Mouse (Mus musculus) liver, embryonic 16.5 days (tissue): ENCODE results near the gene Sec22b. TPM values are rescaled to one million over a fixed set of nuclear protein-coding genes. Genes with fewer than 3 reads are reported as not detected.

Experiments used
- ATAC-seq: fragments of 200-750 bp; cut with Nextera tagmentation; 2 replicates; pipeline ENCODE4 v1.8.0; 2017; ENCODE audit warnings: low read depth, mild to moderate bottlenecking, moderate number of reproducible peaks, moderate library complexity
- H3K27ac ChIP-seq: fragments of 300-500 bp; sonication (generic); 2 replicates; pipeline ENCODE4 v1.5.1; 2014; ENCODE audit warnings: mild to moderate bottlenecking, low read length
- H3K27me3 ChIP-seq: fragments of 300-500 bp; sonication (generic); 2 replicates; pipeline ENCODE4 v1.6.1; 2014; ENCODE audit warnings: low read depth, low read length, mixed read lengths; ENCODE audit not compliant: control insufficient read depth, insufficient read depth
- H3K36me3 ChIP-seq: fragments of 300-500 bp; sonication (generic); 2 replicates; pipeline ENCODE4 v1.6.1; 2014; ENCODE audit warnings: mild to moderate bottlenecking; ENCODE audit not compliant: control insufficient read depth, insufficient read depth
- H3K4me1 ChIP-seq: fragments of 300-500 bp; sonication (generic); 2 replicates; pipeline ENCODE4 v1.6.1; 2014; ENCODE audit warnings: low read depth, low read length, mixed read lengths; ENCODE audit not compliant: control insufficient read depth
- H3K4me2 ChIP-seq: fragments of 300-500 bp; sonication (generic); 2 replicates; pipeline ENCODE4 v1.6.1; 2014; ENCODE audit warnings: low read depth, low read length, mixed read lengths
- H3K4me3 ChIP-seq: fragments of 300-500 bp; sonication (generic); 2 replicates; pipeline ENCODE4 v1.5.1; 2014; ENCODE audit warnings: low read depth, mild to moderate bottlenecking, low read length
- H3K9ac ChIP-seq: fragments of 300-500 bp; sonication (generic); 2 replicates; pipeline ENCODE4 v1.6.1; 2014; ENCODE audit warnings: low read depth, low read length
- H3K9me3 ChIP-seq: fragments of 300-500 bp; sonication (generic); replicated peaks from 2 replicates; pipeline ENCODE4 v1.6.1; 2016; ENCODE audit warnings: low read length; ENCODE audit not compliant: control insufficient read depth
- whole genome bisulfite sequencing: fragments of 180-500 bp; shearing (Covaris S2); extraction: QIAGEN DNeasy Blood & Tissue Kit; methylation state at CpG from one replicate; pipeline ENCODE4 v1.1.7; 2014; ENCODE audit not compliant: insufficient replicate concordance; 5-methylcytosine and 5-hydroxymethylcytosine counted together
- polyA plus RNA-seq: library from polyadenylated mRNA; unstranded; fragments of >200 nt; fragmentation: Nextera tagmentation; extraction: Ambion mirVana; gene quantifications from 2 replicates; pipeline ENCODE4 v1.2.1, GENCODE M21; 2015

The Sec22b gene
- polyA plus RNA-seq, 1 experiment from 2014 or later, result 54.8 TPM

GRCm38 (mm10) chr3:97960783-97961594 lies 60.0 kb downstream of the Sec22b start:
- H3K9ac ChIP-seq, result no peak overlapping the region
- H3K9me3 ChIP-seq, result no peaks in the 10 kb centered on the region
- H3K27me3 ChIP-seq, result no peaks in the 10 kb centered on the region
- no peaks in the 10 kb centered on the region; the same call in 1 of the 2 replicates for H3K4me1 ChIP-seq
- H3K36me3 ChIP-seq, result no peaks in the 10 kb centered on the region
- 48% methylated on average over 14 of the region's 14 CpGs for WGBS
- no peak overlapping the region for H3K4me3 ChIP-seq
- H3K4me2 ChIP-seq, result no peak overlapping the region
- no peak overlapping the region for H3K27ac ChIP-seq
- ATAC-seq, result no peak

GRCm38 (mm10) chr3:97961962-97962361 lies 61.0 kb downstream of the Sec22b start:
- no peak overlapping the region for H3K4me2 ChIP-seq
- no peak overlapping the region for H3K4me3 ChIP-seq
- H3K27ac ChIP-seq, result no peak overlapping the region
- WGBS, result 74% methylated on average over 6 of the region's 6 CpGs
- no peak overlapping the region for H3K9ac ChIP-seq
- no peaks in the 10 kb centered on the region for H3K9me3 ChIP-seq
- H3K4me1 ChIP-seq, result no peaks in the 10 kb centered on the region; the same call in 1 of the 2 replicates
- ATAC-seq, result no peak
- no peaks in the 10 kb centered on the region for H3K27me3 ChIP-seq
- no peaks in the 10 kb centered on the region for H3K36me3 ChIP-seq

GRCm38 (mm10) chr3:97964878-97965353 lies 63.9 kb downstream of the Sec22b start:
- H3K36me3 ChIP-seq, result no peaks in the 10 kb centered on the region
- H3K27me3 ChIP-seq, result no peaks in the 10 kb centered on the region
- H3K9ac ChIP-seq, result no peak overlapping the region
- H3K9me3 ChIP-seq, result no peaks in the 10 kb centered on the region
- H3K4me2 ChIP-seq, result 0 out of 2 replicates have a peak overlapping the region, but pooled peaks have one; percentile 6
- H3K27ac ChIP-seq, result no peak overlapping the region
- WGBS, result 49% methylated on average over 14 of the region's 14 CpGs
- no peak overlapping the region for H3K4me3 ChIP-seq
- peak; percentile 21; the same call in 1 of the 2 replicates for ATAC-seq
- H3K4me1 ChIP-seq, result peaks cover 3% of the 10 kb centered on the region; the same call in 1 of the 2 replicates

- WGBS, result 31% methylated on average over 2 of the region's 2 CpGs
- peak; percentile 53; the same call in 1 of the 2 replicates for ATAC-seq
- H3K36me3 ChIP-seq, result no peaks in the 10 kb centered on the region
- no peak overlapping the region for H3K9ac ChIP-seq
- no peaks in the 10 kb centered on the region for H3K27me3 ChIP-seq
- no peaks in the 10 kb centered on the region for H3K9me3 ChIP-seq
- H3K4me1 ChIP-seq, result peaks cover 3% of the 10 kb centered on the region
- H3K4me2 ChIP-seq, result no peak overlapping the region
- H3K27ac ChIP-seq, result no peak overlapping the region
- H3K4me3 ChIP-seq, result no peak overlapping the region
Observed at GRCm38 (mm10) chr3:97967627-97968026, 66.6 kb downstream of the Sec22b start.

DNA sequence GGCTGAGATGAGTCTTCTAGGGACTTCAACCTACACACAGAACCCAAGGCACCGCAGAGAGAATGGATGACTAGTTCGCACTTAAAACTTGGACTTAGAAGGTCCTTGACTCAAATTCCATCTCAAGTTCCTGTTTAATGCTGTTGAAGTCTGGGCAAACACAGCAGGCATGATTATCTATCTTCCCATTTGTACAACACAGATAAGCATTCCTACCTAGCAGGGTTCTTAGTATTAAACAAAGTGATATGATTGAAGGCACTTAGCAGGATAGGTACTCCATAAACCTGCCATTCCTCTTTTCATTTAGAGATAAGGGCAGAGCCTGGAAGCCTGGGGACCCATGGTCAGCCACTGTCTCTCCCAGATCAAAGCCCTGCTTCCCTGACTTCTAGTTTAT lies 67.2 kb downstream of the Sec22b start:
- no peaks in the 10 kb centered on the region for H3K36me3 ChIP-seq
- no peak overlapping the region for H3K4me3 ChIP-seq
- peaks cover 3% of the 10 kb centered on the region for H3K4me1 ChIP-seq
- no peak for ATAC-seq
- no peak overlapping the region for H3K4me2 ChIP-seq
- no peak overlapping the region for H3K9ac ChIP-seq
- 70% methylated on average over 2 of the region's 2 CpGs for WGBS
- H3K27ac ChIP-seq, result no peak overlapping the region
- no peaks in the 10 kb centered on the region for H3K27me3 ChIP-seq
- no peaks in the 10 kb centered on the region for H3K9me3 ChIP-seq

- no peak overlapping the region for H3K27ac ChIP-seq
- 11% methylated on average over 1 of the region's 1 CpGs for WGBS
- no peak overlapping the region for H3K4me3 ChIP-seq
- no peak overlapping the region for H3K4me2 ChIP-seq
- no peaks in the 10 kb centered on the region for H3K27me3 ChIP-seq
- H3K36me3 ChIP-seq, result no peaks in the 10 kb centered on the region
- no peak for ATAC-seq
- H3K4me1 ChIP-seq, result peaks cover 3% of the 10 kb centered on the region
- H3K9ac ChIP-seq, result no peak overlapping the region
- H3K9me3 ChIP-seq, result no peaks in the 10 kb centered on the region
Observed at GRCm38 (mm10) chr3:97969019-97969418, 68.0 kb downstream of the Sec22b start.

- WGBS, result 16% methylated on average over 7 of the region's 7 CpGs
- Histone ChIP-seq H3K4me3 (no peak overlapping the region), H3K27ac (no peak overlapping the region), H3K9me3 (no peaks in the 10 kb centered on the region), H3K4me2 (peak overlapping the region; percentile 36; the same call in 1 of the 2 replicates), H3K9ac (no peak overlapping the region), H3K36me3 (no peaks in the 10 kb centered on the region), H3K4me1 (peaks cover 3% of the 10 kb centered on the region), H3K27me3 (no peaks in the 10 kb centered on the region)
- ATAC-seq, result no peak
Observed at GRCm38 (mm10) chr3:97971117-97971516, 70.1 kb downstream of the Sec22b start.

DNA sequence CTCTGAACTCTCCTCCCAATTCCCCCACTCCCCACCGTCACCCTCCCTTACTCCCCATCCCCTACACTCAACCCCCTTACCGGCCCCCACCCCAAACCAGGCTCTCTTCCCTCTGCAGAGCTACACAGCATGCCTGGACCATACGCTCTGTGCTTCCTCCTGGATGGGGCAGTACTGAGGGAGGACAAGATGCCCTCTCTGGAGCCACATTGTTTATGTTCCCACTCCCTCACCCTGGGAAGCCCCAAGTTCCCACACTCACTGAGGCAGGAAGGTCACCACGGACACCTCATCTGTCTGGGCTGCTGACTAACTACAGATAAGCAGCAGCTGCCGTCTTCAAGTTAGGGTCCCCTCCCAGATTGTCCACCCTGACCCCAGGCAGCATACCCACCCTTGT lies 71.2 kb downstream of the Sec22b start:
- H3K4me3 ChIP-seq, result no peak overlapping the region
- no peaks in the 10 kb centered on the region for H3K36me3 ChIP-seq
- no peak overlapping the region for H3K27ac ChIP-seq
- H3K4me1 ChIP-seq, result peaks cover 3% of the 10 kb centered on the region
- ATAC-seq, result no peak
- no peak overlapping the region for H3K9ac ChIP-seq
- H3K4me2 ChIP-seq, result no peak overlapping the region
- no peaks in the 10 kb centered on the region for H3K27me3 ChIP-seq
- H3K9me3 ChIP-seq, result no peaks in the 10 kb centered on the region
- WGBS, result 45% methylated on average over 5 of the region's 5 CpGs

GRCm38 (mm10) chr3:97972707-97973106 lies 71.7 kb downstream of the Sec22b start:
- WGBS, result 48% methylated on average over 4 of the region's 4 CpGs

More at GRCm38 (mm10) chr3:97972707-97973106, 71.7 kb downstream of the Sec22b start:
- Histone ChIP-seq H3K9me3 (no peaks in the 10 kb centered on the region), H3K27ac (no peak overlapping the region), H3K9ac (no peak overlapping the region), H3K27me3 (no peaks in the 10 kb centered on the region), H3K36me3 (no peaks in the 10 kb centered on the region), H3K4me3 (no peak overlapping the region), H3K4me1 (peaks cover 3% of the 10 kb centered on the region), H3K4me2 (no peak overlapping the region)
- ATAC-seq, result 0 out of 2 replicates have a peak, but pooled peaks have one; percentile 32
